Mouse (Mus musculus): ENCODE data around the gene Gm21028.
"Not testable (repeated sequence)": the region's sequence is repeated elsewhere in the genome, so short reads cannot be mapped to it uniquely, and the experiment has no call there.

Gene Gm21028

DNA sequence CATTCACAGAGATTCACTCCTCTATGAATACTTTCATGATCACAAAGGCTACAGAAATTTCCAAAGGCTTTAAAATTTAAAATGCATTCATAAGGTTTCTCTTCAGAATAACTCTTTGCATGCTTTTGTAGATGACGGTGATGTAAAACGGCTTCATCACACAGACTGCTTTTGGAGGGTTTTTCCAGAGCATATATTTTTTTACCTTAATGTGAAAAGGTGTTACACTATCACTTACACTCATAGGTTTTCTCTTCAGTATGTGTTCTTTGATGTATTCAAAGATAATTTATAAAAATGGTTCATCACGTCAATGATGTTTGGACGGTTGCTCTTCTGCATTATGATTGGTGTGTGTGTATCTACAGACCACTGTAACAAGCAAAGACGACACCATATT lies at the start of gene Gm21028:
Gene Gm21028 (minus strand): TSS at position 101 of the 400 bp plus-strand sequence.
- in situ Hi-C loops (cut with MseI, MboI) = no loop called here

DNA sequence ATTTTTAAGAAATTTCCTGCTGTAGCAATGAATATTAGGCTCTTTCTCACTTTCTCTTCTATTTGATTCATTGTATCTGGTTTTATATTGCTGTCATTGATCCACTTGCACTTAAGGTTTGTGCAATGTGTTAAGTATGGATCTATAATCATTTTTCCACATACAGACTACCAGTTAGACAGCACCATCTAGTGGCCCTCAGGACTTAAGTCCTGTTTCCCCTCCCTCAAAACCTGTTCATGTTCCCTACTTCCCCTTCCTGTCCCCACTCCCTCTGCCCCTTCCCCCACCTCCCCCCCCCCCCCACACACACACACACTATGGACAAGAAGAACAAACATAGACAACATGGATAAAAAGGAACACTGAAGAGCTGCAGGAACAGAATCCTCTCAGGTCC lies 17.3 kb upstream of the Gm21028 start:
- in situ Hi-C loops (cut with MseI, MboI) = not testable (repeated sequence)

DNA sequence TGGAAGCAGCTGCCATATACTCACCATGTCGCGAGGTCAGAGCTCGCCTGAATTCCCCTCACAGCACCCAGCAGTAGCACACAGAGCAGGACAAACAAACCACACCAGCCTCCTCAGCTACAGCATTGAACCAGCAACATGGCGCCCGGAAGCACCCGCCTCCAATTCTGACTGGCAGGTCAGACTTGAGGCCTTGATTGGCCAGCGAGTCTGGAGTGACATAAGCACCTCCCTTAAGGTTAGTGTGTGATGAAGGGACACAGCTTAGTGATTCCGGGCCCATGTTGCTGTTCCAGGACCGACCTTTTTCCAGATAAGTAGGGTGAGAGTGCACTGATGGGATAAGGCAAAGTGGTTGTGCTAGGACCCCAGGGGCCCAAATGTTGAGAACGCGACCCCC lies 14.0 kb upstream of the Gm21028 start, which contains the start of gene Zfp977:
Gene Zfp977 (minus strand): TSS at position 135 of the 400 bp plus-strand sequence.
- in situ Hi-C loops (cut with MseI, MboI) = not testable (repeated sequence)

DNA sequence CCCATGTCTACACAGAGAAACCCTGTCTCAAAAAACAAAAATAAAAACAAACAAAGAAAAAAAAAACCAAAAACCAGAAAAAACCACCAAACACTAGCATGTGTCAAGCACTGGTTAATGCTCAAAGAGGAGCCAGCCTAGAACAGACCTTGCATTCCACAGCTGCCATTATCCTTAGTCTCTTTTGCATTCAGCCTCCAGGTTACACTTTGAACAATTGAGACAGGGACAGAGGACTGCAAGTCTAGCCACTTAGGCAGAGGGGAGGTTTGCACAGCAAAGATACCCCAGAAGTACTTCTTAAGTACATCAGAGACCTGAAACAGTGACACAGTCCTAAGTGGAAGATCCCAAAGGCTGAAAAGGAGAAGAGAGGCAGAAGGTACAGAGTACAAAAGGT lies 12.9 kb upstream of the Gm21028 start:
- in situ Hi-C loops (cut with MseI, MboI) = not testable (repeated sequence)

DNA sequence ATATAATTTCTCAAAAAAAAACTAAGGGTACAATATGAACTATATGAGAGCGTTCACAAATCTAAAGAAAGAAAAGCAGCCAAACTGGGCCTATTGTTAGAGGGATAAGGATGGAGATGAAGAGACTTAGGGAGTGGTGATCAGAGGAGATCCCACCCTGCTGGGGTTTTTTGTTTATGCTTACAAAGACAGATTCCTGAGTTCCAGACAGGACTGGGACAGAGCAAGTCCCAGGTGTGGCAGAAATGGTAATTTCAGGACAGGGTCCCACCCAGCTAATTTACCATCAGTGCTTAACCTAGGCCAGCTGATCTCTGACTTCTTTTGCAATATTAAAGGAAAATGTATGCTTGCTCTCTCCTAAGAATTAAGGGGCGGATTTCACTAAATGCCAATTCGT lies 26.6 kb downstream of the Gm21028 start:
- in situ Hi-C loops (cut with MseI, MboI) = no loop called here
